ENCODE assay signal across 8 mouse cellular contexts in the genomic region with DNA sequence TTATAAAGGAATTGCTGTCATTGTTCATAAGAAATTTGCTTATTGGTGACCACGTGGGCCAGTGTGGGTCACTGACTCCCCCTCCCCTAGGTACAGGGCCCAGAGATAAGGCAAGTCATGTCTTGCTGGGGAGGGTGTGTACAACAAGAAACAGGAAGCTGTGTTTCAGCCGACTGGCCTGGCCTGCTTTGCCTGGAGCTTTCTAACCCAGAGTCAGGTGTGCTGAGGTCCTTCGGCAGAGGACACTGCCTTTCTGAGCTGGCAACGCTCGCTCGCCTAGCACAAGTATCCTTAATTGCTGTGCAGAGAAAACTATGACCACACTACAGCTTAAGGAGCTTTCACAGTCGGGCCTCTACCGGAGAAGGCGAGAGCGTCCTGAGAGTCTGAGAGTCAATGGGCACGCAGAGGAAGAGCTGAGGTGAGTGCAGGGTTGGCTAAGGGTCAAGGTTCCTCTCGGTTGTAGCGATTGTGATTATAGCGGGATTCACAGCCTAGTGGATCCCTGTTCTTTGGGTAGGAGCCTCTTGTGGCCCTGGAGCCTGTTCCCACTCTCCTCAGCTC. TPM values are rescaled to one million over a fixed set of nuclear protein-coding genes. Genes with fewer than 3 reads are reported as not detected.
DNase-seq lines count a peak whose midpoint lies in the region; ATAC-seq lines count a peak whose summit lies in the region.

No protein-coding gene starts in this region.

- no peaks in the 10 kb centered on the region for H3K27me3 ChIP-seq in heart, embryonic 10.5 days (ENCODE audit: insufficient read depth, poor library complexity, severe bottlenecking)
- H3K27me3 ChIP-seq in liver, embryonic 11.5 days (replicated peaks; ENCODE audit: control insufficient read depth, insufficient read depth, low read length) = no peaks in the 10 kb centered on the region

- peak overlapping the region; percentile 63 for H3K4me2 ChIP-seq in liver, embryonic 11.5 days

- no peaks in the 10 kb centered on the region for H3K9me3 ChIP-seq in heart, embryonic 10.5 days
- no peaks in the 10 kb centered on the region for H3K9me3 ChIP-seq in liver, embryonic 11.5 days (ENCODE audit: control insufficient read depth, low read length)

- H3K4me3 ChIP-seq in heart, embryonic 10.5 days = peak overlapping the region; percentile 51
- H3K4me3 ChIP-seq in liver, embryonic 11.5 days (ENCODE audit: low read depth, low read length) = peak overlapping the region; percentile 67

- peak; percentile 82 for DNase-seq in heart, embryonic 10.5 days (ENCODE audit: low spot score)
- no peak for DNase-seq in heart, postnatal 36 days
- peak; percentile 68 for DNase-seq in liver, embryonic 11.5 days (ENCODE audit: low spot score)
- peak; percentile 45 for DNase-seq in spleen, adult 12 weeks (ENCODE audit: low spot score)
- DNase-seq in ovary, postnatal 10 days (ENCODE audit: low spot score) = no peak
- no peak for DNase-seq in layer of hippocampus, postnatal 14 days (ENCODE audit: low spot score in 2 of 2)

- peak overlapping the region; percentile 73 for H3K9ac ChIP-seq in liver, embryonic 11.5 days (ENCODE audit: low read depth, low read length)

- H3K27ac ChIP-seq in heart, embryonic 10.5 days = peak overlapping the region; percentile 85
- H3K27ac ChIP-seq in liver, embryonic 11.5 days (ENCODE audit: low read depth, low read length) = peak overlapping the region; percentile 90

- intact Hi-C loops in heart, postnatal 36 days (cut with DNase I) = loop anchor here (5.0 to 10.0 kb wide), 2 partner anchors 36 to 117 kb away; partner anchors contain the start of gene Gcc2

- WGBS in heart, embryonic 10.5 days = 20% methylated on average over 14 of the region's 14 CpGs
- WGBS in liver, embryonic 11.5 days = 10% methylated on average over 14 of the region's 14 CpGs

- H3K4me1 ChIP-seq in heart, embryonic 10.5 days = peaks cover 41% of the 10 kb centered on the region
- peaks cover 45% of the 10 kb centered on the region for H3K4me1 ChIP-seq in liver, embryonic 11.5 days (replicated peaks; ENCODE audit: control insufficient read depth, insufficient read depth, low read length)

- no peaks in the 10 kb centered on the region for H3K36me3 ChIP-seq in heart, embryonic 10.5 days
- no peaks in the 10 kb centered on the region; the same call in 1 of the 2 replicates for H3K36me3 ChIP-seq in liver, embryonic 11.5 days (ENCODE audit: control insufficient read depth, insufficient read depth, low read length)

- ATAC-seq in activated CD4-positive, CD25-positive, alpha-beta regulatory T cell, adult 4 months = peak; percentile 61
- peak; percentile 85 to 89 for ATAC-seq in hematopoietic stem cell, adult 5-6 weeks (replicated peaks in 1 of 2; ENCODE audit: insufficient read depth in 1 of 2, low FRiP score in 2 of 2, low TSS enrichment in 1 of 2, low read depth in 1 of 2, poor library complexity in 2 of 2, severe bottlenecking in 2 of 2)
- ATAC-seq in liver, embryonic 11.5 days (replicated peaks; ENCODE audit: low FRiP score) = peak; percentile 82

RNA-seq across cellular contexts. Expression of gene Lims1, which starts 48.1 kb away (rescaled TPM):
- polyA plus RNA-seq in heart, embryonic 10.5 days (2016; fragmentation: Nextera tagmentation; extraction: Ambion mirVana) = 121 and 142 TPM in 2 replicates
- total RNA-seq in heart, postnatal 36 days (2021) = 100 to 1,000 TPM; 159 to 186 TPM
- polyA plus RNA-seq in activated CD4-positive, CD25-positive, alpha-beta regulatory T cell, adult 4 months (2017; shearing (Covaris generic)) = 10 to 100 TPM; 81.3 to 93.4 TPM
- total RNA-seq in hematopoietic stem cell, adult 5-6 weeks (2017) = 77.5 and 123 TPM in 2 replicates
- 110 and 131 TPM in 2 replicates for polyA plus RNA-seq in liver, embryonic 11.5 days (2014; fragmentation: Nextera tagmentation; extraction: Ambion mirVana)
- total RNA-seq in layer of hippocampus, postnatal 14 days (2021) = 10 to 100 TPM; 30.2 to 32.9 TPM

Comparison
In these comparisons a context has a peak if more than half of its experiments do, and no peak if none do; other contexts are left out.
1. DNase-seq: peak in heart, embryonic 10.5 days (single experiment), liver, embryonic 11.5 days (single experiment) and spleen, adult 12 weeks (single experiment); none in heart, postnatal 36 days (0 of 2), ovary, postnatal 10 days (single experiment) and layer of hippocampus, postnatal 14 days (0 of 2).
2. Peak in every context shown above with its lines, with median percentiles within 50 percentile points of each other: ATAC-seq.